Mouse (Mus musculus) cerebral cortex, adult 2 months (tissue): ENCODE data around the gene Fnbp4.

ENCODE experiments used
- WGBS: fragments of 180-500 bp; shearing (Covaris S2); methylation state at CpG from one replicate; pipeline ENCODE4 v1.1.7; 2018; 5-methylcytosine and 5-hydroxymethylcytosine counted together

Gene Fnbp4

GRCm38 (mm10) chr2:90782458-90782857, 37.3 kb downstream of the Fnbp4 start, which contains the start of gene Agbl2:
Gene Agbl2 (plus strand): TSS chr2:90782727.
- WGBS = 23% methylated on average over 11 of the region's 11 CpGs

GRCm38 (mm10) chr2:90782901-90783486, 37.8 kb downstream of the Fnbp4 start:
- WGBS = 6% methylated on average over 29 of the region's 29 CpGs

GRCm38 (mm10) chr2:90788126-90788525, 43.0 kb downstream of the Fnbp4 start:
- 94% methylated on average over 2 of the region's 2 CpGs for WGBS

- 89% methylated on average over 6 of the region's 6 CpGs for WGBS
Observed at GRCm38 (mm10) chr2:90808241-90809126, 63.3 kb downstream of the Fnbp4 start.

- 85% methylated on average over 8 of the region's 8 CpGs for WGBS
Observed at GRCm38 (mm10) chr2:90810751-90811150, 65.6 kb downstream of the Fnbp4 start.

- WGBS = 79% methylated on average over 2 of the region's 2 CpGs
Observed at GRCm38 (mm10) chr2:90815266-90815665, 70.1 kb downstream of the Fnbp4 start.

- WGBS = 90% methylated on average over 4 of the region's 4 CpGs
Observed at GRCm38 (mm10) chr2:90816144-90816543, 71.0 kb downstream of the Fnbp4 start.

- 58% methylated on average over 3 of the region's 3 CpGs for WGBS
Observed at GRCm38 (mm10) chr2:90818710-90819109, 73.5 kb downstream of the Fnbp4 start.

GRCm38 (mm10) chr2:90820894-90821293, 75.7 kb downstream of the Fnbp4 start:
- WGBS = 77% methylated on average over 3 of the region's 3 CpGs

GRCm38 (mm10) chr2:90822978-90823377, 77.8 kb downstream of the Fnbp4 start:
- WGBS = 95% methylated on average over 2 of the region's 2 CpGs

GRCm38 (mm10) chr2:90823781-90824180, 78.6 kb downstream of the Fnbp4 start:
- 63% methylated on average over 6 of the region's 6 CpGs for whole genome bisulfite sequencing

- WGBS = 92% methylated on average over 10 of the region's 10 CpGs
Observed at GRCm38 (mm10) chr2:90824528-90824927, 79.4 kb downstream of the Fnbp4 start.

- 68% methylated on average over 11 of the region's 11 CpGs for WGBS
Observed at GRCm38 (mm10) chr2:90825515-90826172, 80.5 kb downstream of the Fnbp4 start.

GRCm38 (mm10) chr2:90828739-90829138, 83.6 kb downstream of the Fnbp4 start:
- WGBS = 60% methylated on average over 7 of the region's 7 CpGs
